Mouse (Mus musculus) urinary bladder, postnatal 14 days (tissue): Measurements from ENCODE around the gene Cnp.
"Not testable (repeated sequence)": the region's sequence is repeated elsewhere in the genome, so short reads cannot be mapped to it uniquely, and the experiment has no call there.

Experiments
- DNase-seq: peaks from one replicate; pipeline ENCODE4 v3.0.0; 2021; ENCODE audit warnings: low spot score

Cnp gene

DNA sequence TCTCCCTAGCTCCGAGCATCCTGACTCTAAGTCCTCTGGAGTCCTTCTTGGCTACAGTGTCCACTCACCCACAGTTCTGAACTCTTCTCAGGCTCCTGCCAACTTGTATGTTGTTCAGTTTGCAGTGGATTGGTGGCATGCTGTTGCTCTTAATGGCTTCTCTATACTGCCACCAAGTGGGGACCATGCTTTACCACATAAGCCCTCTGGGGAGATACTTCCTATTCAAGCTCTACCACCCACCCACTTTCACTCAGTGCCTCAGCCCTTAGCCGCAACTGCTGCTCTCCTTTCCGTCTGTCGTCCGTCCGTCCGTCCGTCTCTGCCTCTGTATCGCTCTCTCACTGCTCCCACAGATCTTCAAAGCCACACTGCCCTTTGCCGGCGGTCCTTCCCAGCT lies 19.1 kb upstream of the Cnp start:
- DNase-seq: peak; percentile 66

DNA sequence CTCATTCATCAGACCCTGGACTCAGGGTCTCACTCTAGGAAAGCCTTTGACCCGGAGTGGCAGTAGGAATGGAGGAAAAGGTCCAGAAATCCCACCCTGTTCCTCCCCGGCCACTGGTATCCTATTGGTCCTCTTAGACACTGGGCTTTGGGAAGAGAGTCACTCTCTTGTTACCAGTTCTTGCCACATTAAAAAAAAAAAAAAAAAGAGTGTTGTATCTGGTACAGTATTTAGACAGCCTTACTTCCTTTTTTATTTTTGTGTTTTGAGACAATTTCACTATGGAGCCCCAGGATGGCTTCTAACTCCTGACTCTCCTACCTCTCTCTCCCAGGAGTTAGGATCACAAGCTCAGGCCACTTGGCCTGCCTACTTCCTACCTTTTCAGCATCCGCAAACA lies 17.1 kb upstream of the Cnp start:
- DNase-seq: no peak

DNA sequence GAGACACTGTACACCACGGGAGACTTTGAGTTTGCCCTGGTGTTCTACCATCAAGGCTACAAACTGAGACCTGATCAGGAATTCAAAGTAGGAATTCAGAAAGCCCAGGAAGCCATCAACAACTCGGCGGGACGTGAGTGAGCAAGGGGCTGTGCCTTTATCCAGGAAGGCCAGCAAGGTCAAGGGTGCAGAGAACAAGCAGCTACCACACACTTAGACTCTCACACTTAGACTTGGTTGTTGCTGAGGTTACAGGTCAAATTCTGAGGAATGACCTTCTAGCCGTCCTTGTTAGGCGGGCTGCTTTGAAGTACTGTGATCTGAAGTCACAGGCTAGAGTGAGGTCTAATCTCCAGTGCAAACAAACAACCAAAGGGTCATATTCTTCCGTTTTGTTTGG lies 15.2 kb upstream of the Cnp start:
- DNase-seq: no peak

DNA sequence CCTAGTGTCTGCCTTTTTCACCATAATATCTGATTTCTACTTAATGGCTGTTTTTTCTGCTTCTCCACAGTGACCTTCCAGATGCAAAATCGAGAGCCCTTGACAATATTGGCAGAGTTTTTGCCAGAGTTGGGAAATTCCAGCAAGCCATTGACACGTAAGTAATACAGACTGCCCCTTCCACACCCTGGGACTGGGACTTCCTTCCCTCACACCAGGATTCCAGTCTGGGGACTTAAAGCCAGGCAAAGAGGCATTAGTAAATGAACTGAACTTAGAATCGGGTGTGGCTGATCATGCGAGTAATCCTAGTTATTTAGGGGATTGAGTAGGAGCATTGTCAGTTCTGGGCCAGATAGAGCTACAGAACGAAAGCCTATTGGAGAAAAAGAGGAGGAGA lies 13.0 kb upstream of the Cnp start:
- no peak for DNase-seq

DNA sequence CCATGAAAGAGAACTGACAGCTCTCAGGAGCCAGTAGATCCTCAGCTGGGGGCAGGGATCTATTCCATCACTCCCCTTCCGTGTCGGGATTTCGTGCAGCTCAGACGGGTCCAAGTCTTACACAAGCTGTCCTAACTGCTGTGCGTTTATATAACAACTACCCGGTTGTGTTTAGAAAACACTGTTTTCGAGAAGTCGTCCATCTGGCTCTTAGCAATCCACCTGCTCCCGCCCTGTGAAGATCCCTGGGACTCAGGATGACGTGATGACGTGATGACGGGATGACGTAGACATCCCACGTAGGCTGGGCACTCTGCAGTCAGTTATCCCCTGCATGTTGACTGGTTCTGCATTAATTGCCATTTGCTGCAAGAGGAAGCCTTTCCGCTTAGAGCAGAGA lies 10.4 kb upstream of the Cnp start:
- DNase-seq: no peak

DNA sequence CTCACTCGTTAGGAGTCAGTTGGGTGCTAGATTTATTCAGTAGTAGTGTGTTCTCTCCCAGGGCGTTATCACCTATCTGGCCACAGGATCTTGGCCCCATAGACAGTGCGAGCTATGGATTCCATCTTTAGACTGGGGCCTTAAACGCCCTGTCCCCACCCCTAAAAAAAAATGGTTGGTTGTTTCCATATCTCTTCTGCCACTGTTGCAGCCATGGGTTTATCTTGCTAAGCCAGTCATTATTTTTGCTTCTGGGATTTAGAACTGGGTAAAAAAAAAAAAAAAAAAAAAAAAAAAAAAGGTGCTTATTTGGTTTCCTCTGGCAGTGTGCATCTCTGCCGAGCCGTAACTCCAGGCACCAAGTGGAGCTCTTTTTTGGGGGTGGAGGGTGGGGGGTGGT lies 10.0 kb upstream of the Cnp start:
- no peak for DNase-seq

DNA sequence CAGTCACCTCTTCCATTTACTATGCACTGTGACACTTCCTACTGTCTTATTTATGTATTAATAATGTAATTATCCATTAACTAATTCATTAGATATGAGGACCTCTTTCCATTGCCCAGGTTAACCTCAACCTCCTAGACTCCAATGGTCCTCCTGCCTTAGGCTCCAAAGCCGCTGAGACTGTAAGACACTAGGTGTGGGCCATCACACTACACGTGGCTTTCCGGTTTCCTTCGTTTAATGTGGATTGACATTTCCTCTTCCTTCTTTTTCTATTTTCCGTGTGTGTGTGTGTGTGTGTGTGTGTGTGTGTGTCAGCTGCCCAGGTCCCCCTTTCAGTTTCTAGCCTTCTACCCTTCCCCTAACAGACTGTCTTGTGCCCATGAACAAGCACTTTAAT lies 7.5 kb upstream of the Cnp start:
- no peak for DNase-seq

DNA sequence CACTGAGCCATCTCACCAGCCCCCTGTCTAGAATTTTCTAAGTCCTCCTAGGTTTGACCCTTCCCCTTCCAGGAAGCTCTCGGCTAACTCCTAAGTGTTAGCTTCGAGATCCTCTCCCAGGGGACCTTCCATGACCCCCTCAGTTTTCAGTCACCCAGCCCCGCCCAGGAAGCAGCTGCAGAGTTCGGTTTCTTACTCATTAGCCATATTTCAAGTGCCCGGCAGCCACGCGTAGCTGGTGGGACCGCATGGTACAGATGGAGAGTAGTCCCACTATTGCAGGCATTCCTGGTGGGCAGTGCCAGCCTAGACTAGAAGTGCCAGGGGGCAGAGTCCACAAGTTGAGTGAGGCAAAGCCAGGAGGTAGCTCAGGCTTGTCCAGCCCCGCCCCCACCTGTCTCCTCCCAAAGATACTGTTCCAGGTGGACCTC lies 6.9 kb upstream of the Cnp start:
- no peak for DNase-seq

DNA sequence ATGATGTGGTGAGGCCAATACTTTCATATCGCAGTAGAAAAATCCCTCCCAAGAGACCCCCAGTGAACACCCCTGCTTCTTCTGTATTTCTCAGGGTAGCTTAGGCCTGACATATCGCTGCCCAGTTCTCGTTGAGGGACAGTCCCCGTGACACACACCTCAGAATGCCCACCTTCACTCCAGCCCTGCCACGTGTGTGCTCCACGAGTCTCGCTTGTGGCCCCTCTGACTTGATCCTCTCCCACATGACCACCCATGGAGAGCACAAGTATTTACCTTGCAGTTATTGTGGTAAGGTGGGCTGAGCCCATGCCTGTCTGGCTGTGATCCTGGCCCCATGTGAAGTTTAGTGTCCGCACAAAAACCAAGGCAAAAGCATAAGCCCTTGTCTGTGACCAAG lies 6.0 kb upstream of the Cnp start:
- no peak for DNase-seq

DNA sequence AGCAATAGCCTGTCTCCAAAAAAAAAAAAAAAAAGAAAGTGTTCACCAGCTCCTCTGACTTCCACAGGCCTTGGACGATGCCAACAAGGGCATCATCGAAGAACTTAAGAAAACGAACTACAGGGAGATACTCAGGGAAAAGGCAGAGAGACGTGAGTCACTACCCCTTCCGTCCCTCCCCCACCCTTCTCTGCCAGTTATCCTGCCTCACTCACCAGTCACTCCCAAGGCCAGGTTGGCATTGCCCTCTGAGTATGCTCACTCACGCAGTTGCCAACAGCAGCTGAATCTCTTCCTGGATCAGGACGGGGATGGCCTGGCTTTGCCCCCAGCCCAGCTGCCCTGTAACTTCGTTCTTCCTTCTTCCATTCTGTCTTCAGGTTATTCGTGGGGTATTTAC lies 4.9 kb upstream of the Cnp start:
- no peak for DNase-seq

DNA sequence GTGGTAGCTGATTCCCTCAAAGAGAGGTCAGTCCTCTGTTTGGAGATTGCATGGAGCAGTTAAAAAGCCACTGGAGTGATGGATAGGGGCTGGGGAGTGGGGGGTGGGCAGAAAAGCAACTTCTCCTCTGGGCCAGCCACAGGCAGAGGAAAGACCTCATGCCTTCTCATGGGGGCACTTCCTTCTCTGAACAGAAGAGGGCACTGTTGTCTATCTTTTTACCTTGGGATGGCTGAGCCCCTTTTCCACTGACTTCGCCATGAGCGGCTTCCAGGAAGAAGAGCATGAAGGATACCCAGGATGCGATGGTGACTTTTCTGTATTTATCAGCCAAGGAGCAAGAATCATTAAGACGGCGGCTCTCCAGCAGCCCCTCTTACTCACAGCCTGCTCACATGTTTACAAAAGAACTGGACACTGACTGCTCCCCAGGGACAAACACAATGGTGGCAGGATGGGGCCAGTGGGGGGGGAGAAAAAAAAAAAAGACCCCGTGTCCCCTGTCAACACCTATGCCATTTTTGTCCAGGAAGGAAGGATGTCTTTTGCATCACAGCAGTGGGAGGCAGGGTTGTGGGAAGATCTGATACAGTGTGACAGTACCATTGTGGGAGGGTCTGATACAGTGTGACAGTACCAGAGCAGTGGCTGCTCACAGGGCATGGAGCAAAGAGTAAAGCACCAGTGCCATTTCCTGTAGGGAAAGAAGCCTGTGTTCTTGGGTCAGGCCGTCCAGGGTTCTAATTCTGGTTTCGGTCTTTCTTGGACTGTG lies 4.1 kb upstream of the Cnp start:
- DNase-seq: peak; percentile 75

DNA sequence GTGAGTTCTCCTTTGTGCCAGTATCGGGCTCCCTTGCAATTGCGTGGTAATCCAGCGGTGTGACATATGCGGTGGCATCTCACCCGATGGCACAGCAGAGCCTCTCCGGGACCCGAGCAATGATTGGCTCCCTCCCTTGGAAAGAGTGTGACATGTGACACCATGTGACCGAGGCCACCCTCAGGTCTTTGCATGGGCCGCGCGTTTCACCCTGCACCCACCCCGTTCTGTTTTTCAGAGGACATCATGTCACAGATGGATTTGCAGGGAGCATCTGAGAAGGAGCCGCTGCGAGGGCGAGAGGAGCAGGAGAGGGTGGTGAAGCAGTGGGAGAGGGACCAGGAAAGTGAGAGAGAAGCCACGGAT lies 3.5 kb upstream of the Cnp start:
- DNase-seq: no peak

DNA sequence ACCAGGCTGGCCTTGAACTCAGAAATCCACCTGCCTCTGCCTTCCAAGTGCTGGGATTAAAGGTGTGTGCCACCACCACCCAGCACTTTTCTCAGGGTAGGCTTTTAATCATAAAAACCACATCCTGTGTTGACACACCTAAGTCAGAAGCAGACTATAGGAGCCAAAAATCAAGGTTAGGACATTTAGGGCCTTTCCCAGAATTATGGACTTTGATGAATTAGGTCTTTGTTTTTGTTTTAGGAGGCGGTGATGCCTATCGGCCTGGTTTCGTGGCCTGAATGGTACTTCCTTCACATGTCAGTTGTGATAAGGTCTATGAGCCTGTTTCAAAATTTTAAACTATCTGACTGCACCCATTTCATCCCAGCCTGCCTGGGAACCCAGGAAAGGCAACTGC lies 516 bp upstream of the Cnp start:
- no peak for DNase-seq

DNA sequence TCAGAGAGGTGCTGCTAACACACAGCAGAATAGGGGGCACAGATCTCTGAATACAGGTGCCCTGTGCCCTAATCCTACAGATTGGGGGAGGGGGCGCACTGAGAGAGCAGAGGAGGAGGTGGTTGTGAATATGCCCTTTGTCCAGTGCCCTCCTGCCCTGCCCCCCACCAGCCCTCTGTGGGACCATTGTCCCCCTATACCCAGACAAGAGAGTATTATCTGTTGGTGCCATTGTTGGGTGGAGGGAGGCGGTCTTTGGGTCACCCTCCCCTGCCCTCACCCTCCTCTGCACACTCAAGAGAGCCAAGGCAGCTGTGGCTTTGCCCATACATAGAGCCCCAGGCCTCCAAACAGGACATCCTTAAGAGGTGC lies 766 bp downstream of the Cnp start:
- DNase-seq: no peak

DNA sequence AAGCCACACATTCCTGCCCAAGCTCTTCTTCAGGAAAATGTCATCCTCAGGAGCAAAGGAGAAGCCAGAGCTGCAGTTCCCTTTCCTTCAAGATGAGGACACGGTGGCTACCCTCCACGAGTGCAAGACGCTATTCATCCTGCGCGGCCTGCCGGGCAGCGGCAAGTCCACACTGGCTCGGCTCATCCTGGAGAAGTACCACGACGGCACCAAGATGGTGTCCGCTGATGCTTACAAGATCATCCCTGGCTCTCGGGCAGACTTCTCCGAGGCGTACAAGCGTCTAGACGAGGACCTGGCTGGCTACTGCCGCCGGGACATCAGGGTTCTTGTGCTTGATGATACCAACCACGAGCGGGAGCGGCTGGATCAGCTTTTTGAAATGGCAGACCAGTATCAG lies 1.6 kb downstream of the Cnp start:
- no peak for DNase-seq

DNA sequence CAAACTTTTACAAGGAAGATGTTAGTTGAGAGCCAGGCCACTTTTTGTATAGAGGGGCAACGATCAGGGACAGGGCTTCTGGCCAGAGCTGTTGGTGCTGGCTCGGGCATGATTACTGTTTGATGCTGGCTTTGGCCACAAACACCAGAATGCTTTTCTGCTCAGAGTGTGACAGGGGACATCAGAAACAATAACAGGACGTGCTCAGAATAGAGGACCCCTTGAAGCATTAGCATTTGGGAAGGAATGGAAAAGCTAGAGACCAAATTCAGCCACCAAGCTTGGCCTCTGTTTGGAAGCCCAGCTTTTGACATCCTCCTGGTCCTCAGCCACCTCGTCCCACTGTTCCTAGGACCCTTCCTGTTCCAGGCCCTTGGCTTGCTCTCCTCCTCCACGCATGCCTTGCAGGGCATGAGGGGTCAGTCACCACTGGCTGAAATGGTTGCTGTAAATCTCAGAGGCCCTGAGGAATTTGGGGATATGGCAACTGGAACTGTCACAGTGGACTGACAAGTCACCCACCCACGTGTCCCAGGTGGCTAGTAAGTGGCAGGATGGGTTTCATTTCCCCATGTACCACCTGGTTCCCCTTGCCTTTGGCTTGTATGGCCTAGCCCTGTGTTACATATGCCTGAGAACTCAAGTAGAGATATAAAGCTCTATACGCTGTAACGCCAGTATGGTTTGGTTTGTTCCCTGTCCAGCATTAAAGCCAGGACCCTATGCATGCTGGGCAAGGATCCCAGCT lies 3.3 kb downstream of the Cnp start:
- DNase-seq: no peak

DNA sequence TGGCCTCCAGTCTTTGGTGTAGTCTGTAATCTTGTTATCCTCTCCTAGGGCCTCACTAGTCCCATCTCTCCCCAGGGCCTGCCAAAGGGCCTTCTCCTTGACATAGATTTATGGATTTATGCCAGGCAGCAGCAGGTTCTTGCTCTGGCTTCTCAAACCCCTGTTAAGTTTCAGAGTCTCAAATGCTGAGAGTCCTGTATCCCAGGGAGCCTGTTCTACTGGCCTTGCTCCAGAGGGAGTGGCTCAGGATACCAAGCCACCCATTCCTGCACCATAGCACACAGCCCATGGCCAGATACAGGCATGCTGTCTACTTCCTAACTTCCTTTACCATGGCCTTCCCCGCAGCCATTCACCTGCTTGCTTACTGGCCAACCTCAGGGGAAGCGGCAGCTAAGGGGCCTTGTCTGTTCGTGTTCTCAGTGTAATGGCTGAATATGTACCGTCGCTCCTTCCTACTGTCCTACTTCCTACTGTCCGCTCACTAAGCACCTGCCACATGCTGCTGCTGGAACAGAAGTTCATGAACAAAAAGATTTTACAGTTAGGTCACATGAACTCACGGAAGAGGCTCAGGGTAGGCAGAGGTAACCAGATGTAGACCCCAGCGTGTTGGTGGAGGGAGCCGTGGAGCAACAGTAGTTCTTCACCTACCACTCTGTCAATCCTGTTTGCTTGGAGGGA lies 4.6 kb downstream of the Cnp start:
- DNase-seq: no peak

DNA sequence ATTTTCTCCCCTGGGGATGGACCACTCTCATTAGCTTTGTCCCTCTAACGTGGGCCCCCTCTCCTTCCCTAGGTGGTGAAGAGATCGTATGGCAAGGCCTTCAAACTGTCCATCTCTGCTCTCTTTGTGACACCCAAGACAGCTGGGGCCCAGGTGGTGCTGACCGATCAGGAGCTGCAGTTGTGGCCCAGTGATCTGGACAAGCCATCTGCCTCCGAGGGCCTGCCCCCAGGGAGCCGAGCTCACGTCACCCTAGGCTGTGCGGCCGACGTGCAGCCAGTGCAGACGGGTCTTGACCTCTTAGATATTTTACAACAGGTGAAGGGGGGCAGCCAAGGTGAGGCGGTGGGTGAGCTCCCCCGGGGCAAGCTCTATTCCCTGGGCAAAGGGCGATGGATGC lies 5.6 kb downstream of the Cnp start:
- DNase-seq: no peak

DNA sequence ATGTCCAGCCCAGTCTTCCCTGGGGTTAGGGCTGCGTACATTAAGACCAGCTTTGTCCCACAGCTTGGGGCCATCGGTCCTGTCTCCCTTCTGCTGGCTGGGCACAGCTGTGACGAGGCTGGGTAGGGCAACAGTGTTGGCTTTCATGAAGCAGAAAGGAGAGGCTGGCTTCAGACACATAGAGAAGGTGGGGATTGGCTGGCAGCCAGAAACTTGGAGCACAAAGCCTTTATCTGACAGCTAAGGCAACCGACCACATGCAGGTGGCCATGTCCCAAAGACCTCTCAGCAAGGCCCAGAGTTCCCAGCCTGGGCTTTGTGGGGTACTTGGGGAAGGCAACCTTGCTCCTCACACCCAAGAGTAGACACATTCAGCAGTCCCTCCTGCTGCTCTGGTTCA lies 7.1 kb downstream of the Cnp start:
- peak; percentile 32 for DNase-seq

DNA sequence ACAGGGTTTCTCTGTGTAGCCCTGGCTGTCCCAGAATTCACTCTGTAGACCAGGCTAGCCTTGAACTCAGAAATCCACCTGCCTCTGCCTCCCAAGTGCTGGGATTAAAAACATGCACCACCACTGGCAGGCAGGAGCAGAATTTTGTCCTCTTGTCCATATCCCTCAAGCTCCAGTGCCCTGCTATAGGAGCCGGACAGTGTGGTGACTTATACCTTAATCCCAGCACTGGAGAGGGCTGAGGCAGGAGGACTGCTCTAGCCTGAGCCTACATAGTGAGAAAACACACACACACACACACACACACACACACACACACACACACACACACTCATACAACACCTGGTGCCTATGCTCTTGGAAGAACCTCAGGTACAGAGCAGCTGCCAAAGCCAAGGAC lies 7.7 kb downstream of the Cnp start:
- not testable (repeated sequence) for DNase-seq

DNA sequence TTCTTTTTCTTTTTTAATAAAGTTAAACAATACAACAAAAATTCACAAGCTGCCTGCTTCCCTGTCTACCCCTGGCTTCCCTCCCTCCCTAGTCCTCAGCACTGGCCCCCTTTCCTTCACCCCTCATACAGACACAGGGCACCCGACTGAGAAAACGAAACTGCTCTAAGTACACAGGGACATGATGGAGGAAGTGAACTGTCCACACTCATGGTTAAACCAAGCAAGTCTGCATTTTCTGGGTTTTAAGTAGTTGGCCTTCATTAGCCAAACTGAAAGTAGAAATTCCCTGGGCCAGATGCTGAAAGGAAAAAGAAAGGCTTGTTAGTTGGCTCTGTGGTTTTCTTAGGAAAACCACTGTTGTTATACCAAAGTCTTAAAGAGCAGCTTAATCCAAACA lies 8.1 kb downstream of the Cnp start:
- no peak for DNase-seq

DNA sequence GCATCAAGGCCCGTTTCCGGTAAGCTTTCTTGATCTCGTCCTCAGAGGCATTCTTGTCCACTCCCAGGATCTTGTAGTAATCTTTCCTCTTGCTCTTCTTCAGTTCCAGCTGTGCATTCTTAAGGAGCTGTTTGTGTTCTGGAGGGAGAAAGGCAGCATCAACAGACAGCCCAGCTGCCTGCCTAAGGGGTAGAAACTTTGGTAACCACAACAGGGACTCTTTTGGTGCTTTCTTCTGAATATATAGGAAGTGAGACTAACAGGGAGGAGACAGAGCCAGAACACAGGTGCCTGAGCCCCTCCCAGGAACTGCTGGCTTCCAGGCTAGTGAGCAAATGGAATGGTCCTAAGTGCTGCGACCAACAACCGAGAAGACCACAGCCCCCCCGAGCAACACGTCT lies 9.9 kb downstream of the Cnp start:
- DNase-seq: no peak

DNA sequence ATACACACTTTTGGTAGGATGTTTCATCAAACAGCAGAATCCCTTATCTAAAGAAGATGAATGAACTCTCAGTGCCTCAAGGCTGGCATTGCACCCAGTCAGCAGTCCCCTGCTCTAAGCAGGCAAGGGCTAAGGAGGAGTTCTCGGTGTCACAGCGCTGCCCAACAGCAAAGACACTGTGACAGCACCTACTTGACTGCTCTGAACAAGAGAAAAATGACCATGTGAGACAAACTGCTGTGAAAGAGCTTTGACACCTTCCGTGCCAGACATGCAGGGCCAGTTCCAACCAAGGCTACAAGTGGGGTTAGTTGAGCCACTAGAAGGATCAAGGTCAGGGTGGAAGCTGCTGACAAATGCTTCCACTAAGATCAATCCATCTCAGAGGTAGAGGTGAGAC lies 10.4 kb downstream of the Cnp start:
- no peak for DNase-seq

DNA sequence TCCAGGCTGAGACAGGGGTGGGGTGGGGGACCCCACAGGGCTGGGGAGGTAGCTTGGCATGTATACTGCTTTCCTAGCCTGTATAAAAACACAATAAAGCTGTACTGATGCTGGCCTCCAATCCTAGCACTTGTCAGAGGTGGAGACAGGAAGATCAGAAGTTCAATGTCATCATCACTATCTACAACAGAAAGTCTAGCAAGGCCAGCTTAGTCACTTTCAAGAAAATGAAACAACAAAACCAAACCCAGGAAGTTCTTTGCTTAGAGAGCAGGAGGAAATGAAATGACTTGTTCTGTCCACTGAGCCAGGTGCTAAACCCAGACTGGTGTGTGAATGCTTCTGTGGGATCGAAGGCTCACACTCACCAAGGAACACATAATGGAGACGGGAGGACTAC lies 13.8 kb downstream of the Cnp start:
- no peak for DNase-seq
